Mouse (Mus musculus) ES-E14 (cell line): ENCODE measurements at regions not wholly inside any gene's neighbourhood (a gene's known extent, or its start where the extent isn't known, plus 50 kb on each side); places are given as distances from the start of the nearest gene placed in this dataset.

Experiments
- CHD2 ChIP-seq: IDR thresholded peaks from 2 replicates; pipeline ENCODE4 v1.6.1; 2014; ENCODE audit warnings: mild to moderate bottlenecking, low read depth, low read length, inconsistent platforms
- HCFC1 ChIP-seq: IDR thresholded peaks from 2 replicates; pipeline ENCODE4 v1.6.1; 2012; ENCODE audit warnings: low read length, inconsistent platforms, borderline replicate concordance; ENCODE audit not compliant: insufficient read depth
- MAFK ChIP-seq: IDR thresholded peaks from 2 replicates; pipeline ENCODE4 v1.6.1; 2014; ENCODE audit warnings: mild to moderate bottlenecking, low read depth, low read length, inconsistent platforms; ENCODE audit not compliant: insufficient read depth
- ZC3H11A ChIP-seq: IDR thresholded peaks from 2 replicates; pipeline ENCODE4 v1.6.1; 2012; ENCODE audit warnings: low read depth, mild to moderate bottlenecking, inconsistent platforms, low read length, borderline replicate concordance

DNA sequence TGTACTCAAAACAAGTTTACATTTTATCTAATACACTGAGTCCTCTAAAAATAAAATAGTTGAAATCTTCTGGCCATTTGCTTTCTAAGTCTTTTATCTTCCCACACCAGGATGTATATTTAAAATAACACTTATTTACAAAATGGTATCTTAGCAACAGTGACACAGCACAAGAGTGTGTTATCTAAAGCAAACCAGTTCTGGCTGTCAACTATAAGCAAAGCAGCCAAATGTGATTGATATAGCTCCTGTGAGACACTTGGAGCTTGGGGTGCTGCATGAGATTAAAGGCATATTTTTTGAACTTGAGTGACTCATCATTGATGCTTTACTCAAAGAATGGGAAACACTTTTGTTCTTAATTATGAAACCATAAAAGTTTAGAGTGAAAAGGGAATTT is 62.7 kb downstream of the Npy1r start:
- TF ChIP-seq ZC3H11A (no peak), HCFC1 (no peak), MAFK (no peak), CHD2 (no peak)
